Mouse (Mus musculus) liver, adult 2 months (tissue): Measurements from ENCODE around the gene Tnfaip3. TPM values are rescaled to one million over a fixed set of nuclear protein-coding genes. Genes with fewer than 3 reads are reported as not detected.

Source experiments
- DNase-seq: peaks from one replicate; pipeline ENCODE4 v3.0.0-alpha.2; 2011; ENCODE audit warnings: low read depth, low spot score; ENCODE audit errors: extremely low read depth
- H3K27ac ChIP-seq: fragments of 200-500 bp; replicated peaks from 2 replicates; pipeline ENCODE4 v1.5.1; 2012; ENCODE audit warnings: low read depth, mild to moderate bottlenecking, control low read depth, inconsistent platforms, low read length; ENCODE audit not compliant: insufficient read depth
- H3K27me3 ChIP-seq: fragments of 200-500 bp; 2 replicates; pipeline ENCODE4 v1.6.1; 2012; ENCODE audit warnings: mild to moderate bottlenecking, moderate library complexity, low read length, inconsistent platforms; ENCODE audit not compliant: control insufficient read depth, insufficient read depth
- H3K36me3 ChIP-seq: fragments of 200-500 bp; 2 replicates; pipeline ENCODE4 v1.6.1; 2012; ENCODE audit warnings: low read length, inconsistent platforms; ENCODE audit not compliant: control insufficient read depth, insufficient read depth
- H3K4me1 ChIP-seq: fragments of 200-500 bp; 2 replicates; pipeline ENCODE4 v1.6.1; 2011; ENCODE audit warnings: low read length; ENCODE audit not compliant: control insufficient read depth, insufficient read depth
- H3K4me3 ChIP-seq: fragments of 200-500 bp; 2 replicates; pipeline ENCODE4 v1.5.1; 2011; ENCODE audit warnings: low read depth, mild to moderate bottlenecking, control low read depth, low read length, moderate library complexity; ENCODE audit not compliant: insufficient read depth
- H3K79me2 ChIP-seq: fragments of 200-500 bp; 2 replicates; pipeline ENCODE4 v1.6.1; 2012; ENCODE audit warnings: inconsistent platforms, mild to moderate bottlenecking, low read length, moderate library complexity; ENCODE audit not compliant: control insufficient read depth, insufficient read depth
- H3K9ac ChIP-seq: fragments of 200-500 bp; 2 replicates; pipeline ENCODE4 v1.6.1; 2012; ENCODE audit warnings: low read depth, mild to moderate bottlenecking, control low read depth, inconsistent platforms, low read length
- CTCF ChIP-seq: fragments of 200-500 bp; IDR thresholded peaks from 2 replicates; pipeline ENCODE4 v1.5.1; 2011; ENCODE audit warnings: low read depth, low read length, control low read depth
- POLR2A ChIP-seq: fragments of 200-500 bp; IDR thresholded peaks from 2 replicates; pipeline ENCODE4 v1.6.1; 2011; ENCODE audit warnings: low read length, control low read depth; ENCODE audit not compliant: insufficient read depth; ENCODE audit errors: extremely low read depth
- WGBS: fragments of 180-500 bp; shearing (Covaris S2); methylation state at CpG from one replicate; pipeline ENCODE4 v1.1.7; 2018; 5-methylcytosine and 5-hydroxymethylcytosine counted together
- polyA plus RNA-seq: library from polyadenylated mRNA; depleted of rRNA; stranded (reverse); fragments of >200 nt; gene quantifications from 2 replicates; pipeline ENCODE4 v1.2.3, GENCODE M21; 2012; rRNA removed
- total RNA-seq: library from RNA; depleted of rRNA; stranded (reverse); fragments of >200 nt; gene quantifications from 2 replicates; pipeline ENCODE4 v1.2.3, GENCODE M21; 2014; rRNA removed

Tnfaip3 gene
- 2.5 and 3.0 TPM in 2 replicates for total RNA-seq
- polyA plus RNA-seq: 0.59 and 0.70 TPM in 2 replicates

- under 1% methylated on average over 38 of the region's 38 CpGs for WGBS
- DNase-seq: peak; percentile 78
- TF ChIP-seq POLR2A (no peak), CTCF (peak; percentile 90)
- H3K27me3 ChIP-seq: no peaks in the 10 kb centered on the region
- H3K79me2 ChIP-seq: peaks cover 6% of the 10 kb centered on the region; the same call in 1 of the 2 replicates
- H3K4me3 ChIP-seq: peak within 1 kb of the TSS; percentile 80
- peak within 1 kb of the TSS; percentile 79 for H3K9ac ChIP-seq
- H3K27ac ChIP-seq: peak within 1 kb of the TSS; percentile 38
- H3K4me1 ChIP-seq: peaks cover 5% of the 10 kb centered on the region
- no peaks in the 10 kb centered on the region for H3K36me3 ChIP-seq
Measured at GRCm38 (mm10) chr10:19015257-19015862, at the start of gene Tnfaip3. TSS of gene Tnfaip3 (minus strand) at chr10:19015657.

GRCm38 (mm10) chr10:19064651-19065601 is 49.5 kb upstream of the Tnfaip3 start:
- no peaks in the 10 kb centered on the region for H3K79me2 ChIP-seq
- H3K9ac ChIP-seq: no peak overlapping the region
- no peak overlapping the region for H3K27ac ChIP-seq
- no peaks in the 10 kb centered on the region for H3K27me3 ChIP-seq
- no peak for DNase-seq
- 82% methylated on average over 6 of the region's 6 CpGs for WGBS
- H3K4me3 ChIP-seq: no peak overlapping the region
- no peaks in the 10 kb centered on the region; the same call in 1 of the 2 replicates for H3K4me1 ChIP-seq
- TF ChIP-seq POLR2A (no peak), CTCF (no peak)
- H3K36me3 ChIP-seq: no peaks in the 10 kb centered on the region

GRCm38 (mm10) chr10:19063670-19064069 is 48.2 kb upstream of the Tnfaip3 start:
- no peaks in the 10 kb centered on the region for H3K36me3 ChIP-seq
- no peaks in the 10 kb centered on the region; the same call in 1 of the 2 replicates for H3K4me1 ChIP-seq
- H3K27me3 ChIP-seq: no peaks in the 10 kb centered on the region
- no peak overlapping the region for H3K4me3 ChIP-seq
- no peak for DNase-seq
- no peak overlapping the region for H3K9ac ChIP-seq
- no peaks in the 10 kb centered on the region for H3K79me2 ChIP-seq
- WGBS: 78% methylated on average over 1 of the region's 1 CpGs
- no peak overlapping the region for H3K27ac ChIP-seq
- TF ChIP-seq POLR2A: no peak
- TF ChIP-seq CTCF: no peak

- no peaks in the 10 kb centered on the region; the same call in 1 of the 2 replicates for H3K4me1 ChIP-seq
- WGBS: 87% methylated on average over 4 of the region's 4 CpGs
- no peaks in the 10 kb centered on the region for H3K79me2 ChIP-seq
- H3K27me3 ChIP-seq: no peaks in the 10 kb centered on the region
- TF ChIP-seq CTCF: no peak
- TF ChIP-seq POLR2A: no peak
- no peak for DNase-seq
- H3K36me3 ChIP-seq: no peaks in the 10 kb centered on the region
- H3K9ac ChIP-seq: no peak overlapping the region
- no peak overlapping the region for H3K4me3 ChIP-seq
- peak overlapping the region; percentile 12; the same call in 1 of the 2 replicates for H3K27ac ChIP-seq
Measured at GRCm38 (mm10) chr10:19063208-19063607, 47.8 kb upstream of the Tnfaip3 start.

GRCm38 (mm10) chr10:19062098-19062905 is 46.8 kb upstream of the Tnfaip3 start:
- no peaks in the 10 kb centered on the region for H3K79me2 ChIP-seq
- no peaks in the 10 kb centered on the region for H3K27me3 ChIP-seq
- no peaks in the 10 kb centered on the region; the same call in 1 of the 2 replicates for H3K4me1 ChIP-seq
- peak; percentile 53 for DNase-seq
- no peak for TF ChIP-seq POLR2A
- TF ChIP-seq CTCF: no peak
- no peaks in the 10 kb centered on the region for H3K36me3 ChIP-seq
- H3K9ac ChIP-seq: no peak overlapping the region
- H3K4me3 ChIP-seq: no peak overlapping the region
- WGBS: 46% methylated on average over 15 of the region's 15 CpGs
- no peak overlapping the region for H3K27ac ChIP-seq
